Mouse (Mus musculus) C2C12 (cell line): ENCODE results near the gene Srrm1.
A peak's percentile ranks its signal among the peaks of the same experiment; 100 is the strongest.

Experiments used
- CEBPB ChIP-seq: IDR thresholded peaks from one replicate; pipeline ENCODE4 v1.6.1; 2011; ENCODE audit warnings: low read depth, mild to moderate bottlenecking, control low read depth, moderate library complexity
- CTCF ChIP-seq: IDR thresholded peaks from one replicate; pipeline ENCODE4 v1.5.1; 2011; ENCODE audit not compliant: control insufficient read depth, insufficient read depth, insufficient read length
- FOSL1 ChIP-seq: IDR thresholded peaks from one replicate; pipeline ENCODE4 v1.8.0; 2011; ENCODE audit warnings: mild to moderate bottlenecking, low read length; ENCODE audit not compliant: poor library complexity, insufficient read depth, severe bottlenecking
- MAX ChIP-seq: IDR thresholded peaks from one replicate; pipeline ENCODE4 v1.6.1; 2011; ENCODE audit warnings: mild to moderate bottlenecking, control low read depth
- MYOD1 ChIP-seq: IDR thresholded peaks from one replicate; pipeline ENCODE4 v1.6.1; 2011; ENCODE audit warnings: low read depth; ENCODE audit not compliant: control insufficient read depth, insufficient read length
- MYOG ChIP-seq: IDR thresholded peaks from one replicate; pipeline ENCODE4 v1.6.1; 2011; ENCODE audit not compliant: control insufficient read depth, insufficient read length; ENCODE audit errors: extremely low read depth
- USF1 ChIP-seq: IDR thresholded peaks from one replicate; pipeline ENCODE4 v1.6.1; 2011; ENCODE audit warnings: low read depth, mild to moderate bottlenecking, control low read depth, moderate library complexity

GRCm38 (mm10) chr4:135312706-135313105, 40.4 kb downstream of the Srrm1 start:
- no peak for TF ChIP-seq CTCF
- TF ChIP-seq MYOD1, result peak; percentile 28
- TF ChIP-seq USF1, result no peak
- no peak for TF ChIP-seq MAX
- TF ChIP-seq FOSL1, result no peak
- TF ChIP-seq CEBPB, result no peak
- TF ChIP-seq MYOG, result no peak
